Mouse (Mus musculus) ovary, adult 10 weeks (tissue): ENCODE data around the gene Cyp4f14. TPM values are rescaled to one million over a fixed set of nuclear protein-coding genes. Genes with fewer than 3 reads are reported as not detected.

ENCODE experiments used
- polyA plus RNA-seq: library from polyadenylated mRNA; stranded (reverse); fragments of 350-450 nt; fragmentation: Illumina TruSeq; extraction: RNeasy Lipid Tissue Mini Kit (QIAGEN cat#74804); gene quantifications from one replicate; pipeline ENCODE4 v1.2.3, GENCODE M21; 2014

Cyp4f14 gene
- 1.5 TPM for polyA plus RNA-seq

GRCm38 (mm10) chr17:32917131-32917530 is at the start of gene Cyp4f14:
Gene Cyp4f14, minus strand, starts transcription at chr17:32917342.

GRCm38 (mm10) chr17:32965623-32966290 is 48.6 kb upstream of the Cyp4f14 start, which contains the start of gene Zfp472:
Gene Zfp472, plus strand, starts transcription at chr17:32965814.

GRCm38 (mm10) chr17:32947215-32947914 is 30.2 kb upstream of the Cyp4f14 start, which contains the start of gene Cyp4f13:
Gene Cyp4f13, minus strand, starts transcription at chr17:32947402.

GRCm38 (mm10) chr17:32891239-32892180 is 25.6 kb downstream of the Cyp4f14 start, which contains the start of gene Zfp870:
Gene Zfp870, minus strand, starts transcription at chr17:32891642.

Other genes starting within 250 kb of the Cyp4f14 start
- 0.29 TPM for gene Cyp4f15, start 231.7 kb downstream of the Cyp4f14 start, polyA plus RNA-seq
- 114 TPM for gene Zfp871, start 129.1 kb downstream of the Cyp4f14 start, polyA plus RNA-seq
- 3.5 TPM for gene Zfp811, start 107.4 kb downstream of the Cyp4f14 start, polyA plus RNA-seq
- 31.1 TPM for gene Zfp799, start 87.1 kb downstream of the Cyp4f14 start, polyA plus RNA-seq
- gene Zfp870, start 25.7 kb downstream of the Cyp4f14 start, polyA plus RNA-seq, result 18.5 TPM
- gene Cyp4f13, start 30.1 kb upstream of the Cyp4f14 start, polyA plus RNA-seq, result 3.3 TPM
- gene Zfp472, start 48.5 kb upstream of the Cyp4f14 start, polyA plus RNA-seq, result 23.6 TPM
- 28.4 TPM for gene Zfp952, start 75.8 kb upstream of the Cyp4f14 start, polyA plus RNA-seq
- gene Zfp763, start 116.1 kb upstream of the Cyp4f14 start, polyA plus RNA-seq, result 42.5 TPM
- not detected for gene 4921501E09Rik, start 150.7 kb upstream of the Cyp4f14 start, polyA plus RNA-seq
- gene Zfp563, start 172.0 kb upstream of the Cyp4f14 start, polyA plus RNA-seq, result 36.2 TPM
- not detected for gene Morc2b, start 222.3 kb upstream of the Cyp4f14 start, polyA plus RNA-seq